Mouse (Mus musculus) forebrain, embryonic 11.5 days (tissue): ENCODE results near the gene Cdc14a. TPM values are rescaled to one million over a fixed set of nuclear protein-coding genes. Genes with fewer than 3 reads are reported as not detected.
A peak's percentile ranks its signal among the peaks of the same experiment; 100 is the strongest.

Experiments used
- ATAC-seq: fragments of 200-750 bp; cut with Nextera tagmentation; replicated peaks from 2 replicates; pipeline ENCODE4 v1.8.0; 2017; ENCODE audit warnings: moderate TSS enrichment; ENCODE audit not compliant: low FRiP score
- DNase-seq: peaks from one replicate; pipeline ENCODE4 v3.0.0-alpha.2; 2017; ENCODE audit warnings: low spot score
- H3K27ac ChIP-seq: fragments of 300-500 bp; sonication (generic); 2 replicates; pipeline ENCODE4 v1.5.1; 2014; ENCODE audit warnings: low read depth, low read length
- H3K27me3 ChIP-seq: fragments of 300-500 bp; sonication (generic); 2 replicates; pipeline ENCODE4 v1.6.1; 2014; ENCODE audit warnings: mild to moderate bottlenecking, low read length, mixed read lengths; ENCODE audit not compliant: control insufficient read depth, insufficient read depth
- H3K36me3 ChIP-seq: fragments of 300-500 bp; sonication (generic); 2 replicates; pipeline ENCODE4 v1.6.1; 2014; ENCODE audit warnings: mild to moderate bottlenecking, low read length, moderate library complexity, mixed read lengths; ENCODE audit not compliant: control insufficient read depth, insufficient read depth
- H3K4me1 ChIP-seq: fragments of 300-500 bp; sonication (generic); replicated peaks from 2 replicates; pipeline ENCODE4 v1.6.1; 2014; ENCODE audit warnings: low read length, mixed read lengths; ENCODE audit not compliant: control insufficient read depth, insufficient read depth
- H3K4me2 ChIP-seq: fragments of 300-500 bp; sonication (generic); 2 replicates; pipeline ENCODE4 v1.6.1; 2014; ENCODE audit warnings: low read depth, mild to moderate bottlenecking, low read length, moderate library complexity, mixed read lengths; ENCODE audit not compliant: severe bottlenecking
- H3K4me3 ChIP-seq: fragments of 300-500 bp; sonication (generic); 2 replicates; pipeline ENCODE4 v1.5.1; 2014; ENCODE audit warnings: low read depth, low read length
- H3K9ac ChIP-seq: fragments of 300-500 bp; sonication (generic); 2 replicates; pipeline ENCODE4 v1.6.1; 2014; ENCODE audit warnings: low read length
- H3K9me3 ChIP-seq: fragments of 300-500 bp; sonication (generic); 2 replicates; pipeline ENCODE4 v1.6.1; 2016; ENCODE audit warnings: low read length, mixed read lengths; ENCODE audit not compliant: control insufficient read depth
- WGBS: fragments of 180-500 bp; shearing (Covaris S2); extraction: QIAGEN DNeasy Blood & Tissue Kit; methylation state at CpG from one replicate; pipeline ENCODE4 v1.1.7; 2014; 5-methylcytosine and 5-hydroxymethylcytosine counted together
- polyA plus RNA-seq: library from polyadenylated mRNA; unstranded; fragments of >200 nt; fragmentation: Nextera tagmentation; extraction: Ambion mirVana; gene quantifications from 2 replicates; pipeline ENCODE4 v1.2.1, GENCODE M21; 2014

Gene Cdc14a
- polyA plus RNA-seq, 1 experiment from 2014 or later, result 23.0 TPM

DNA sequence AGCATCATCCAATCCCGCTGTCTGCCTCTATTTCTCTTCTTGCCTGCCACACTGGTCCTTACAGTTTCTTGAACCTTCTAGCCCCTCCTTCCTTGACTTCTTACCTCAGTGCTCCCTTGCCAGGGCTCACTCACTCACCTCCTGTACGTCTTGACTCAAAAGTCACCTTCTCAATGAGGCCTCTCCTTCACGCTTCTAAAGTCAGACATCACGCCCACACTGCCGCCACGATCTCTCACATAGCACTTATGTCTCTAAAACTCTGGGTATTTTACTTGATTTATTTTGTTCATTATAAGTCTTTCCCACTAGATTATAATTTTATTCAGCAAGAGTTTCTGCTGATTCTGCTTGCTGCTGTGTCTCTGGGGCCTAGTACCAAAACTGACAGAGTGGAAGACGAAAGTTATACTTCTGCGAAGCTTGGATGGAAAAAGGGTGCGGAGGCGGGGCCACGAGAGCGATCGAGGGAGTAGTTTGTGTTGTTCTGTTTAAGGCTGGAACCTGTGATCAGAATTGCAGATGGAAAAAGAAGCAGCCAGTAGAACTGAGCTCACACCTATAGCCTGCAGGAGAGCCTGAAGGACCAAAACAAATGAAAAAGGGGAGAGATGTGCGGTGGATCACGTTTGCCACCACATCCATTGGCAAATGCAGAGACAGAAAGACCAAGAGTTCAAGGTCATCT is 17.8 kb upstream of the Cdc14a start:
- no peak overlapping the region for H3K4me2 ChIP-seq
- ATAC-seq (no peak), DNase-seq (no peak)
- no peaks in the 10 kb centered on the region for H3K9me3 ChIP-seq
- no peak overlapping the region for H3K9ac ChIP-seq
- H3K36me3 ChIP-seq, result no peaks in the 10 kb centered on the region
- H3K27me3 ChIP-seq, result no peaks in the 10 kb centered on the region
- H3K4me3 ChIP-seq, result no peak overlapping the region
- H3K27ac ChIP-seq, result no peak overlapping the region
- no peaks in the 10 kb centered on the region for H3K4me1 ChIP-seq
- WGBS, result 92% methylated on average over 15 of the region's 15 CpGs

DNA sequence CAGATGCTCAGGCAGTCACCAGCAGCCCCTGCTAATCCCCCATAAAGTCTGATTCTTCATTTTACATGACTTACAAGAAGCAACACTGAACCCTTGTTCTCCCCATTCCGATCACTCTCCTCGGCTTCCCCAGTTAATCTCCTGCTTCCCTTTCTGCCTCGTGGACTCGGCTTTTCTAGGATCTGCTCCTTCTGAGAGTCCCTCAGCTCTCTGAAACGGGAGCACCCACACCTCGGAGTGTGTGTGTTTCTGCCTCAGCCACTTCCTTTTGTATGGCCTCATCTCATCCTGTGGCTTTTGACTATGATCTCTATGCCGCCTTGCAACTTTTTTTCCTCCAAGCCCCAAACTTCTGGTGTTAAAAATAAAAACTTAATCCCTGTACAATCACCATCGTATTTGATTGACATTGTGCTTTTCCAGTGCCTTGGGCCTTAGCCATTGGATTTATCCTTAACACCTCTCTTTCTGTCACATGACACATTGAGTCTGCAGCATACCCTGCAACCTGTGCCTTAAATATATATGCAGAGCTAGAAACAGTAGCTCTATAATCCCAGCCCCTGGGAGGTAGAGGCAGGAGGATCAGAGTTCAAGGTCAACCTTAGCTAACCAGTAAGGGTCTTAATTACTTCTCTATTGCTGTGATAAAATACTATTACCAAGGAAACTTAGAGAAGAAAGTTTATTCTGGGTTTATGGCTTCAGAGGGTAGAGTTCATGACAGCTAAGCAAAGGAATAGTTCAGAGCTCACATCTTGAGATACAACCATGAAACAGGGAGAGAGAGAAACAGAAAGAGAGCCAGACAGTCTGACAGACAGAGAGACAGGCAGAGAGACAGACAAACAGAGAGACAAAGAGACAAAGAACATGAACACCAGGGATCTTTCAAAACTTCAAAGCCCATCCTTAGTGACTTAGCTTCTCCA is 16.5 kb upstream of the Cdc14a start:
- Histone ChIP-seq H3K27me3 (no peaks in the 10 kb centered on the region), H3K9me3 (no peaks in the 10 kb centered on the region), H3K4me3 (no peak overlapping the region), H3K27ac (no peak overlapping the region), H3K4me2 (no peak overlapping the region), H3K36me3 (no peaks in the 10 kb centered on the region), H3K4me1 (no peaks in the 10 kb centered on the region), H3K9ac (no peak overlapping the region)
- DNase-seq, result no peak
- WGBS, result 67% methylated on average over 8 of the region's 8 CpGs
- ATAC-seq, result no peak

DNA sequence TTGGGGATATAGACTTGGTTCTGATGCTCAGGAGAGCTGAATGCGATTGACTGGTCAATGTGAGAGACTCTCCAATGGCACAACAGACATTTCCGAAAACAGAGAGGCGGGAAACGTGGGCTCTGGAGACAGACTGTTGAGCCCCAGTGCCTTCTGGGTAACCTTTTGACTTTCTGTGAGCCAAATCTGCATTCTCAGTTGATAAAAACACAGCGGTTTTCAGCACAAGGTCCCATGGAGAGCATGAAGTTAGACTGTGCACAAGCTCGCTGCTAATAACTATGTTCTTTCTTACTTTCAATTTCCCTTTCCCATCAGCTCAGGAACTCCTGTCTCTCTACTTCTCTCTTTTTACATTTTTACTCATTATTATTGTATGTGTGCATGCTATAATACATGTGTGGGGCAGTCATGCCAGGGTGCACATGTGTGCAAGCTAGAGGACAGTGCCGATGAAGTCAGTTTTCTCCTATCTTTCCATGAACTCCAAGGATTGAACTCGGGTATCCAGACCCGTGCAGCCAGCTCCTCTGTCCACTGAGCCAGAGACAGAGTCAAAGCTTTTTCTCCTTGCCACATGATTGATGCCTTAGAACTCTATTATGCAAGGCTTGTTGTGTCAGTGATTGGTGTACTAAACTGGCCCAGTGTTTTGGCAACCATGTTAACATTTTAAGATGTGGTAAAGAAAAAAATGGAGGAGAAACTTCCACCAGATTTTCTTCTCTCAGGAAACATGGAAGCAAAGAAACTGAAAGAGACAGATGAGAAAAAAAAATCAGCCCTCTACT is 13.2 kb upstream of the Cdc14a start:
- H3K4me2 ChIP-seq, result no peak overlapping the region
- no peaks in the 10 kb centered on the region for H3K4me1 ChIP-seq
- H3K4me3 ChIP-seq, result no peak overlapping the region
- WGBS, result 85% methylated on average over 9 of the region's 9 CpGs
- no peaks in the 10 kb centered on the region for H3K9me3 ChIP-seq
- H3K27ac ChIP-seq, result no peak overlapping the region
- no peaks in the 10 kb centered on the region for H3K36me3 ChIP-seq
- DNase-seq (no peak), ATAC-seq (no peak)
- no peak overlapping the region for H3K9ac ChIP-seq
- no peaks in the 10 kb centered on the region for H3K27me3 ChIP-seq

DNA sequence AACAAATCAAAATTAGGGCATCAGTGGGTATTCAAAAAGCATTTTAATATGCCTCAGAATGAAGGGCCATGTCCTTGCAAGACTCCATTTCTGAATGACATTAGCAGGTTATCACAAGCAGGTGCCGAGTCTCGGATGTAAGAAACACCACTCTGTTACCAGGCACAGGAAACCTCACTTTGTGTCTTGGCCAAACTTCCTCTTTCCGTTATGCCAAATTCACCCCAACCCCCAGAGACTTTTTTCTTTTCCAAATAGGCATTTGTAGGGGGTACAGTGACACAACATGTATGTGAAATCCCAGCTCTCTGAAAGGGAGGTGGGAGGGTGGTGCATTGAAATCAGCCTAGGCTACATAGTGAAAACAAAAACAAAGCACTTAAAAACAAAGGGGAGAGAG is 12.3 kb upstream of the Cdc14a start:
- no peak for ATAC-seq
- Histone ChIP-seq H3K4me3 (no peak overlapping the region), H3K27ac (no peak overlapping the region), H3K4me1 (no peaks in the 10 kb centered on the region), H3K4me2 (no peak overlapping the region), H3K9me3 (no peaks in the 10 kb centered on the region), H3K36me3 (no peaks in the 10 kb centered on the region), H3K9ac (no peak overlapping the region), H3K27me3 (no peaks in the 10 kb centered on the region)
- DNase-seq, result no peak
- WGBS, result 86% methylated on average over 3 of the region's 3 CpGs

DNA sequence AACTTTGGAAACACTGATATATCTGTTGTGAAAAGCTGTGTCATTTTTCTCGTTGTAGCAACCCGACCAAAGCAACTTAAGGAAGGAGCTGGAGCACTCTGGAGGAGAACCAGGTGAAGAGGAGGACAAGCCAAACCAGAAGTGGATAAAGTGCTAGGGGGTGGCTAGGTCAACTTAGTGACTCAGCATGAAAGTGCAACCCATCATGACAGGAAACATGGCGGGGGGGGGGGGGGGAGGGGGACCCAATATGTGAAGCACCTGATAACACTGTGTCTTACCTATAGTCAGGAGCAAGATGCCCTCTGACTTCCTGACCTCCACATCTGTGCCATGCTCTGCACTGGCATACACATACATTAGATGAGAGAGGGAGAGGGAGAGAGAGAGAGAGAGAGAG is 10.9 kb upstream of the Cdc14a start:
- Histone ChIP-seq H3K9ac (no peak overlapping the region), H3K4me3 (no peak overlapping the region), H3K27me3 (no peaks in the 10 kb centered on the region), H3K4me2 (no peak overlapping the region), H3K36me3 (no peaks in the 10 kb centered on the region), H3K4me1 (no peaks in the 10 kb centered on the region), H3K27ac (no peak overlapping the region), H3K9me3 (no peaks in the 10 kb centered on the region)
- ATAC-seq (no peak), DNase-seq (no peak)
- WGBS, result 88% methylated on average over 3 of the region's 3 CpGs

DNA sequence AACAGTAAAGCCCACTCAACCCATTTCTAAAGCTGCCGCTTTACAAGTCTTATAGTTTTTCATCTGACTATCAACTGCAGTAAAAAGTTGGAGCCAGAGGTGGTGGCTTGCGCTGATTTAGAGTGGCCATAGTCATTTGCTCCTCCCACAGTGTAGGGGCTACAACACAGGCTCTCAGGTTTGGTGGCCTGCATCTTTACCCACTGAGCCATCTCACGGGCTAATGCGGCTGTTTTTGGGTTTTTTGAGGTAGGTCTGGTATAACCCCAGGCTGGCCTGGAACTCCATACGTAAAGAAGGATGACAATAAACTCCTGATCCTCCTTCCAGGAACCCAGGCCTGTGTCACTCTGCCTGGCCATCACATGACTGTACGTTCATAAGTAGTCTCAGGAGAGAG is 2.1 kb upstream of the Cdc14a start:
- Histone ChIP-seq H3K36me3 (no peaks in the 10 kb centered on the region), H3K9me3 (no peaks in the 10 kb centered on the region), H3K9ac (no peak overlapping the region), H3K27ac (no peak overlapping the region), H3K4me2 (no peak overlapping the region), H3K27me3 (no peaks in the 10 kb centered on the region), H3K4me1 (peaks cover 13% of the 10 kb centered on the region; the same call in 1 of the 2 replicates), H3K4me3 (no peak overlapping the region)
- no peak for ATAC-seq
- no peak for DNase-seq
- WGBS, result 89% methylated on average over 6 of the region's 6 CpGs

DNA sequence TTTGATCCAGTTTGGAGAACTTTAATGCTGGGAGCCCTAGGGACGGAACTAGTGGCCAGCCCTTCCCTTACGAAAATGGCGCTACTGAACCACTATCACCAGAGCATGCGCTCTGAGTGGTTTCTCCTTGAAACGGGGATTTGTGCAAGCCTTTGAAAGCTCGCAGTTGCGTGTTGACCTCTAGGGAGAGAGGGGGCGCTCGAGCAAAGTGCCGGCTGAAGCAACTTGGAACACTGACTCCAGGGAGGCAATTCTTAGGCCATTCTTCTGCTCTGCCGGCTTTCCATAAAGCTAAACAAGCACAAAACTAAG is 1.1 kb upstream of the Cdc14a start:
- Histone ChIP-seq H3K9ac (peak overlapping the region; percentile 91), H3K4me3 (peak overlapping the region; percentile 93), H3K27me3 (no peaks in the 10 kb centered on the region), H3K27ac (peak overlapping the region; percentile 95), H3K4me2 (peak overlapping the region; percentile 65), H3K4me1 (peaks cover 14% of the 10 kb centered on the region; the same call in 1 of the 2 replicates), H3K36me3 (no peaks in the 10 kb centered on the region), H3K9me3 (no peaks in the 10 kb centered on the region)
- peak; percentile 51 for ATAC-seq
- peak; percentile 90 for DNase-seq
- under 1% methylated on average over 11 of the region's 11 CpGs for WGBS

DNA sequence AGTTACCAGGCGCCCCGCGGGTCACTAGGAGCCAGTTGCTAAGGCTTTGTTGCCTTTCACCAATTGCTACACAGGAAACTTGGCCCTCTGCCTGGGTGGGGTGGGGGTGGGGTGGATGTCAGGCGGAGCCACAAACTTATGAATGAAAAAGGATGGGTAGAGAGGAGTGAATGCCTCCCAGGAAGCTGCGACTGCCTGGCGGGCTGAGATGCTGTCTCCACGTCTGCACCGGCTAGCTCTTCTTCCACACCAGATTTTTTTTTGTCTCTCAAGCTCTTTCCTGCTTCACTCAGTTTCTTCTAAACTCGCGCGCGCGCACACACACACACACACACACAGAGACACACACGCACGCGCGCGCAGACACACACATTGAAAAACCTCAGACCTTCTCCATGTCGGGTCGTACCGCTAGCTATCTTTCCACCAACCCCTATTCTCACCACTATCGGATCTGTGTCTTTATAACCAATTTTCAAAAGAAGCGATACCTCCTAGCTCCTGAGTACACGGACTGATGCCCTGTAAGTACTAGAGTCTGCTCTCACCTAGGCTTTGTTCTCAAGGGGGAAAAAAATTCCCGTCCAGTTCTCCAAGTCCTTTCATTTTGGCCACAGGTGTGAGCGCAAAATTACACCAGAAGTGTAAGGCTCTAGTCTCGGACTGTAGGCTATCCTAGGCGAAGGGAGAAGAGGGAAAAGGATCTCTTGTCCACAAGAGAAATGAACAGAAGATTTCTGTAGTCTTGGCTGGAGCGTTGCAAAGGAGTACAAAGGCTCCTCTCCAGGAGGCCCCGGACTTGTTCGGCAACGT is 534 bp upstream of the Cdc14a start:
- no peaks in the 10 kb centered on the region for H3K9me3 ChIP-seq
- H3K36me3 ChIP-seq, result no peaks in the 10 kb centered on the region
- H3K4me2 ChIP-seq, result peak overlapping the region; percentile 65
- ATAC-seq (peak; percentile 25), DNase-seq (no peak)
- peaks cover 14% of the 10 kb centered on the region; the same call in 1 of the 2 replicates for H3K4me1 ChIP-seq
- H3K27me3 ChIP-seq, result no peaks in the 10 kb centered on the region
- H3K9ac ChIP-seq, result peak overlapping the region; percentile 91
- H3K27ac ChIP-seq, result peak overlapping the region; percentile 95
- WGBS, result under 1% methylated on average over 32 of the region's 32 CpGs
- peak overlapping the region; percentile 93 for H3K4me3 ChIP-seq
